Mouse (Mus musculus): ENCODE results near the gene Lypd5.

DNA sequence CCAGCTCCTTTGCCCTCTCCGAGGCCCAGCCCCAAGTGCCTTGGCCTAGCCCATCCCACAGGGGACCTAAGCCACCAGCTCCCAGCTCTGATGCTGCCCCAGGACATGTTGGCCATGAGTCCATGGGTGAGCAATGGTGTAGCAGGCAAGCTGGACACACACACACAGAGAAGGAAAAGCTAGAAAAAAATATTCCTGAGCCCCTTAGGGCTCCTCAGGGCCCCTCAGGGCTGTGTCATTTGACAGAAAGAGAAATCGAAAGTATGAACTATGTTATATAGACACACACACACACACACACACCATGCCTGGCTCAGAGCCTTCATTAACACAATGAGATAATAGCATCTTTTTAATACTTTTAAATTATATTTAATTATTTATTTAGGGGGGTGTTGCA lies 31.4 kb downstream of the Lypd5 start:
- TF ChIP-seq CTCF (conservative IDR thresholded peaks at IDR 0.05; ENCODE audit: insufficient read depth, insufficient read length, low read depth, low read length), result no peak
- TF ChIP-seq POLR2A (IDR thresholded peaks at IDR 0.05; ENCODE audit: low read depth, low read length), result no peak

Data from kidney, adult 2 months (tissue).